Mouse (Mus musculus) embryonic fibroblast, embryonic 13.5 days (primary cell): ENCODE results near the gene Pheta1.

Experiments
- CTCF ChIP-seq: IDR thresholded peaks from 2 replicates; pipeline ENCODE4 v1.5.1; 2011; ENCODE audit warnings: mild to moderate bottlenecking, control low read depth, low read length, moderate library complexity, borderline replicate concordance; ENCODE audit not compliant: insufficient read depth
- POLR2A ChIP-seq: IDR thresholded peaks from 2 replicates; pipeline ENCODE4 v1.6.1; 2011; ENCODE audit warnings: low read depth, mild to moderate bottlenecking, control low read depth, low read length, moderate library complexity

GRCm38 (mm10) chr5:121807186-121807585, 41.6 kb upstream of the Pheta1 start:
- TF ChIP-seq POLR2A = no peak
- no peak for TF ChIP-seq CTCF
